Mouse (Mus musculus) limb, embryonic 11.5 days (tissue): ENCODE results near the gene Hacd2. TPM values are rescaled to one million over a fixed set of nuclear protein-coding genes. Genes with fewer than 3 reads are reported as not detected.

ENCODE experiments used
- ATAC-seq: fragments of 200-750 bp; cut with Nextera tagmentation; 2 replicates; pipeline ENCODE4 v1.8.0; 2017; ENCODE audit warnings: low read depth; ENCODE audit not compliant: insufficient number of reproducible peaks, low FRiP score, low TSS enrichment
- DNase-seq: peaks from one replicate; pipeline ENCODE4 v3.0.0-alpha.2; 2015; ENCODE audit warnings: low spot score
- H3K27ac ChIP-seq: fragments of 300-500 bp; sonication (generic); replicated peaks from 2 replicates; pipeline ENCODE4 v1.5.1; 2014; ENCODE audit warnings: low read depth, mild to moderate bottlenecking, low read length
- H3K27me3 ChIP-seq: fragments of 300-500 bp; sonication (generic); 2 replicates; pipeline ENCODE4 v1.6.1; 2014; ENCODE audit warnings: mild to moderate bottlenecking, low read length, mixed read lengths; ENCODE audit not compliant: control insufficient read depth, insufficient read depth
- H3K36me3 ChIP-seq: fragments of 300-500 bp; sonication (generic); 2 replicates; pipeline ENCODE4 v1.6.1; 2014; ENCODE audit warnings: mild to moderate bottlenecking, low read length, moderate library complexity, mixed read lengths; ENCODE audit not compliant: control insufficient read depth, insufficient read depth
- H3K4me1 ChIP-seq: fragments of 300-500 bp; sonication (generic); 2 replicates; pipeline ENCODE4 v1.6.1; 2014; ENCODE audit warnings: low read length, mixed read lengths; ENCODE audit not compliant: control insufficient read depth, insufficient read depth
- H3K4me2 ChIP-seq: fragments of 300-500 bp; sonication (generic); 2 replicates; pipeline ENCODE4 v1.6.1; 2014; ENCODE audit warnings: low read depth, mild to moderate bottlenecking, moderate library complexity; ENCODE audit not compliant: severe bottlenecking
- H3K4me3 ChIP-seq: fragments of 300-500 bp; sonication (generic); 2 replicates; pipeline ENCODE4 v1.5.1; 2014; ENCODE audit warnings: low read depth, low read length
- H3K9ac ChIP-seq: fragments of 300-500 bp; sonication (generic); 2 replicates; pipeline ENCODE4 v1.6.1; 2014; ENCODE audit warnings: mild to moderate bottlenecking, low read length
- H3K9me3 ChIP-seq: fragments of 300-500 bp; sonication (generic); 2 replicates; pipeline ENCODE4 v1.6.1; 2016; ENCODE audit warnings: low read length; ENCODE audit not compliant: control insufficient read depth
- WGBS: fragments of 180-500 bp; shearing (Covaris S2); extraction: QIAGEN DNeasy Blood & Tissue Kit; methylation state at CpG from one replicate; pipeline ENCODE4 v1.1.7; 2014; 5-methylcytosine and 5-hydroxymethylcytosine counted together
- polyA plus RNA-seq: library from polyadenylated mRNA; unstranded; fragments of >200 nt; fragmentation: Nextera tagmentation; extraction: Ambion mirVana; gene quantifications from 2 replicates; pipeline ENCODE4 v1.2.1, GENCODE M21; 2014

Hacd2 gene
- polyA plus RNA-seq, 1 experiment from 2014 or later: 37.0 TPM

- H3K4me3 ChIP-seq: no peak overlapping the region
- WGBS: 93% methylated on average over 5 of the region's 5 CpGs
- H3K9ac ChIP-seq: no peak overlapping the region
- H3K4me2 ChIP-seq: no peak overlapping the region
- H3K36me3 ChIP-seq: no peaks in the 10 kb centered on the region
- no peak for DNase-seq
- ATAC-seq: no peak
- H3K27ac ChIP-seq: no peak overlapping the region
- no peaks in the 10 kb centered on the region for H3K9me3 ChIP-seq
- H3K4me1 ChIP-seq: peaks cover 5% of the 10 kb centered on the region
- H3K27me3 ChIP-seq: no peaks in the 10 kb centered on the region
Observed at GRCm38 (mm10) chr16:35034971-35035370, 12.7 kb downstream of the Hacd2 start.

DNA sequence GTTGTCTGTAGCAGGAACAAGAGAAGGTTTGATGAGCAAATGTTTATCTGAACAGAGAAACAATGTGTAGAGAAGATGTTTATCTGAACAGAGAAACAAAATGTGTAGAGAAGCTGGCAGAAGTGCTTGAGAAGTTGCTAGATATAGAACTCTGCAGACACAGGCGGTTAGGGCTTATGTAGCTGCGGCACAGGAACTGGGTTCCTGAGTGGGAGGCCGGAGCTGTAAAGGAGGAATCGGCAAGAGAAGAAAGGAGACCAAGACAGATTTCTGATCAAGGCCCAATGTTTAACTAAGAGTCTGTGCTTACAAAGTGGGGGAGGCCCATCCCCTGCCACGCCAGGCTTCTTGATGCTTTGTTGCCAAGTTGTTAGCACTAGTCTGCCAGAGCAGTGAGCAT is 14.5 kb downstream of the Hacd2 start:
- no peak overlapping the region for H3K4me3 ChIP-seq
- no peaks in the 10 kb centered on the region for H3K36me3 ChIP-seq
- no peak overlapping the region for H3K9ac ChIP-seq
- DNase-seq (no peak), ATAC-seq (no peak)
- no peak overlapping the region for H3K27ac ChIP-seq
- 62% methylated on average over 5 of the region's 5 CpGs for WGBS
- no peak overlapping the region for H3K4me2 ChIP-seq
- H3K4me1 ChIP-seq: peaks cover 5% of the 10 kb centered on the region
- no peaks in the 10 kb centered on the region for H3K27me3 ChIP-seq
- no peaks in the 10 kb centered on the region for H3K9me3 ChIP-seq

- ATAC-seq (no peak), DNase-seq (no peak)
- Histone ChIP-seq H3K4me1 (peaks cover 5% of the 10 kb centered on the region), H3K9me3 (no peaks in the 10 kb centered on the region), H3K27me3 (no peaks in the 10 kb centered on the region), H3K9ac (no peak overlapping the region), H3K4me2 (no peak overlapping the region), H3K4me3 (no peak overlapping the region), H3K36me3 (no peaks in the 10 kb centered on the region), H3K27ac (no peak overlapping the region)
- 24% methylated on average over 4 of the region's 4 CpGs for WGBS
Observed at GRCm38 (mm10) chr16:35038343-35039057, 16.3 kb downstream of the Hacd2 start.

DNA sequence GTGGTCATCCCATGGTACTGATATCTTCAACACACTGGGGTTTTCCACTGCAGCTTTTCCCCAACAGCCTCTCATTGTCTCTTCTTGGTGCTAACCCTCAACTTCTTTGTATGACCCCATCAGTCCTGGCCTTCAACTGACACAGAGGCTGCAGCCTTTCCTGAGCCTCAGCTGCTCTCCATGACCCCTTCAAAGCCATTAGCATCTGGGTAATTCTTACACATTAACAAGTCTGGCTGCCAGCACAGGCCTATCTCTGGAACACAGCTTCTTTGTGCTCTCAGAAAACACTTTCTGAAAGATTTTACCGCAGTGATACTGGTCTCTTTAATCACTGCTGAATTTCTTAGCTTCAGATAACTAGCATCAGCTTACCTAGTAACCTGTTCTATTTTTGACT is 17.9 kb downstream of the Hacd2 start:
- ATAC-seq (no peak), DNase-seq (no peak)
- Histone ChIP-seq H3K27ac (no peak overlapping the region), H3K9me3 (no peaks in the 10 kb centered on the region), H3K27me3 (no peaks in the 10 kb centered on the region), H3K9ac (no peak overlapping the region), H3K4me1 (peaks cover 5% of the 10 kb centered on the region), H3K36me3 (no peaks in the 10 kb centered on the region), H3K4me2 (no peak overlapping the region), H3K4me3 (no peak overlapping the region)
- 83% methylated on average over 1 of the region's 1 CpGs for WGBS

DNA sequence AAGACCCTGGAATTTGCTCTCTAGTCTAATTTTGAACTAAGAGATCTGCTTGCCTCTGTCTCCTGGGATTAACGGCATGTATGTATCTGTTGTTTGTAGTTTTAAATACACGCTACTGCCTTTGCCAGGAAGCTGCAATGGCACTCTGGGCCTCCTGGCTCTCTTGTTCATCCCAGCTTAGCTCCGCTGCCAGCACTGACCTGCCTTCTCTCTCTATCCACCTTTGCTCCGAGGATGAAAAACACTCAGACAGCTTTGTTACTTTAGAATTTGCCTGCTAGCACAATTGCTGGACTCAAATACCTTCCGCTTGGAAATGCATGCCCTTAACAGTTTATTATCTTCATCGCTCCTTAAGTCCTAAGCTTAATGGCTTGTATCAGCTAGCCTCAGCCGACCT is 18.8 kb downstream of the Hacd2 start:
- H3K27ac ChIP-seq: no peak overlapping the region
- H3K4me3 ChIP-seq: no peak overlapping the region
- DNase-seq (no peak), ATAC-seq (no peak)
- no peak overlapping the region for H3K4me2 ChIP-seq
- H3K9ac ChIP-seq: no peak overlapping the region
- 84% methylated on average over 7 of the region's 7 CpGs for WGBS
- peaks cover 5% of the 10 kb centered on the region for H3K4me1 ChIP-seq
- H3K27me3 ChIP-seq: no peaks in the 10 kb centered on the region
- H3K36me3 ChIP-seq: no peaks in the 10 kb centered on the region
- H3K9me3 ChIP-seq: no peaks in the 10 kb centered on the region

DNA sequence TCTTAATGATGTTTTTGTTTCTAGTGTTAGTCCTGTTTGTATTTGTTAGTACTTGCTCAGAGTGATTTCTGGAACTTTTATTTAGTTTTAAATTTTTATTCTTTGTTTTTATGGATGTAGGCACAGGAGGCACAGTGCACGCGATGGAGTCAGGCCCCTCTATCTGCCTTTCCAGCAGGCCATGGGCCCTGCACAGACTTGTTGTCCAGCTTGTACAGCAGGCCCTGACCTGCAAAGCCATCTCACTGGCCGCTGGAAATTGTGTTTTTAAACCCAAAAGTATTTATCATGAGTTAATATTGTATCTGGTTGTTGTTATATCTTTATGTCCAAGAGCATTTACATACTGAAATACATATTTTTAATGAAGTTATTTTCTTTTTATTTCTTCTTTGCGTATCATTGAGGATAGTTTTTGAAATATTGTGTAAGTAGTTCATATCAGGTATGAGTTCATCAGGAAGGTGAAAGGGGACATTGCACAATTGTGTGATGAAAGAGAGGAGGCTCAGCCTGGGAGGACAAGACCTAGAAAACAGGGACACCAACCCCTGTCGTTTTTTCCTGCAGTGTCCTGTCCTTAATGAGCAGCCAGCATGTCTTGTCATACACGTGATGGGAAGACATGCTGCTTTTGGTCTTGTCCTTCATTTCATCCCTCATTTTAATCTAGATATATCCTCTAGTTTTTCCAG is 24.0 kb downstream of the Hacd2 start:
- Histone ChIP-seq H3K27ac (no peak overlapping the region), H3K9ac (no peak overlapping the region), H3K9me3 (no peaks in the 10 kb centered on the region), H3K4me2 (no peak overlapping the region), H3K4me1 (no peaks in the 10 kb centered on the region), H3K36me3 (no peaks in the 10 kb centered on the region), H3K27me3 (no peaks in the 10 kb centered on the region), H3K4me3 (no peak overlapping the region)
- ATAC-seq: no peak
- WGBS: 86% methylated on average over 6 of the region's 6 CpGs
- no peak for DNase-seq

DNA sequence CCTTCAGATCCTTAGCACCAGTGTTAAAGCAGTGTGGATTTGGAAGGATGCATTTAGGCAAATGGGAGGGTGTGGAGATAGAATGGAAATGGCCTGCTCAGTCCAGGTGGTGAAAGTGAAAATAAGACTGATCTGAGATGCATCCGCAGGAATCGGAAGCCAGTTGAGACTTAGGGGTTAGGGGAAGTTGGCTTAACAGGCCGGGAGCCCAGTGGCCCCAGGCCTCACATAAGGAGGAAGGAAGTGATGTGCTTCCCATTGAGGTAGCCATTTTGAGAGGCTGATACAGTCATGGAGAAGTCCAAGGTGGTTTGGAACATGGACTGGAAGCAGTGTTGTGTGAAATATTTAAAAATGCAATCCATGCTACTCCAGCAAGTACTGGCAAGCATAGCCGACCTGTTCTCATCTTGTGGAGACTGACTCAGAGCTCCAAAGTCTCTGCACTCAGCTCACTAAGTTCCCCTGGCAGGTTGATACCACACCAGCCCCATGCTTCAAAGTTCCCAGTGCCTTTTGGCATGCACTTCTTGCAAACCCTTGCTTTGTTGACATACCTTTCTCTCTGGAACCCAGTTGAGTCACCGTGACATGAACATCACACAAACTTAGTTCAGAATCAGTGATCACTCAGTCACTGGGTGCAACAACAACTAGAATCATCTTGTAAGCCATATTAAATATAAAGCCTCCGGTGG is 25.2 kb downstream of the Hacd2 start:
- no peaks in the 10 kb centered on the region for H3K27me3 ChIP-seq
- H3K4me3 ChIP-seq: no peak overlapping the region
- H3K4me1 ChIP-seq: no peaks in the 10 kb centered on the region
- H3K36me3 ChIP-seq: no peaks in the 10 kb centered on the region
- no peak overlapping the region for H3K9ac ChIP-seq
- H3K27ac ChIP-seq: no peak overlapping the region
- H3K4me2 ChIP-seq: no peak overlapping the region
- H3K9me3 ChIP-seq: no peaks in the 10 kb centered on the region
- ATAC-seq (no peak), DNase-seq (no peak)
- 94% methylated on average over 6 of the region's 6 CpGs for WGBS

- ATAC-seq: no peak
- H3K9me3 ChIP-seq: no peaks in the 10 kb centered on the region
- no peaks in the 10 kb centered on the region for H3K4me1 ChIP-seq
- no peak overlapping the region for H3K27ac ChIP-seq
- no peak for DNase-seq
- H3K9ac ChIP-seq: no peak overlapping the region
- no peak overlapping the region for H3K4me2 ChIP-seq
- WGBS: 75% methylated on average over 5 of the region's 5 CpGs
- H3K36me3 ChIP-seq: no peaks in the 10 kb centered on the region
- no peaks in the 10 kb centered on the region for H3K27me3 ChIP-seq
- H3K4me3 ChIP-seq: no peak overlapping the region
Observed at GRCm38 (mm10) chr16:35051066-35051465, 28.8 kb downstream of the Hacd2 start.
